Mouse (Mus musculus) embryonic fibroblast, embryonic 13.5 days (primary cell): Measurements from ENCODE around the gene Kazn.

Experiments used
- CTCF ChIP-seq: IDR thresholded peaks from 2 replicates; pipeline ENCODE4 v1.5.1; 2011; ENCODE audit warnings: mild to moderate bottlenecking, control low read depth, low read length, moderate library complexity, borderline replicate concordance; ENCODE audit not compliant: insufficient read depth
- POLR2A ChIP-seq: IDR thresholded peaks from 2 replicates; pipeline ENCODE4 v1.6.1; 2011; ENCODE audit warnings: low read depth, mild to moderate bottlenecking, control low read depth, low read length, moderate library complexity

DNA sequence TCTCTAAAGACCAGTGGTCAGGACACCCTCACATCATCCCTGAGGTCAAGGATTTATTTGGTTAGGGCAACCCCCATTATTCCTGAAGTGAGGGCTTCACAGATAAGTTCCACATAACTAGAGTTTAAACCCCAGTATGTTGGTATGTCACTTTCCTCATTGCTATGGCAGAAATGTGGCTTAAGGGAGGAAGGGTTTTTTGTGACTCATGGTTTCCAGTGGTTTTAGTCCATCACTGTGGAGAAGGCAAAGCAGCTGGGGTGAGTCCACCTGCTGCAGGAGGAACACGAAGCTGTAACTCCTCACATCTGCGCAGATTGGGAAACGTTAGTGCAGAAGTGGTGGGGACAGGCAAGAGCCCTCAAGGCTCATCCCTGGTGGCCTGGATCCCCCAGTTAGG is 62.5 kb downstream of the Kazn start:
- TF ChIP-seq POLR2A (no peak), CTCF (no peak)
